Mouse (Mus musculus): ENCODE data around the gene Gm20906. TPM values are rescaled to one million over a fixed set of nuclear protein-coding genes. Genes with fewer than 3 reads are reported as not detected.
"Not testable (repeated sequence)": the region's sequence is repeated elsewhere in the genome, so short reads cannot be mapped to it uniquely, and the experiment has no call there.

Gene Gm20906
- not detected in 2 replicates for polyA plus RNA-seq (2015; fragmentation: Nextera tagmentation; extraction: Ambion mirVana)

GRCm38 (mm10) chrY:87550666-87551065 is at the start of gene Gm20906:
Gene Gm20906 (plus strand): TSS chrY:87550966.
- DNase-seq (ENCODE audit: low spot score); H3K27me3 ChIP-seq (replicated peaks; ENCODE audit: insufficient read depth, low read length); H3K4me1 ChIP-seq (ENCODE audit: insufficient read depth, low read depth, low read length); H3K4me3 ChIP-seq (ENCODE audit: low read depth, low read length); ATAC-seq; H3K27ac ChIP-seq (ENCODE audit: low read length); H3K36me3 ChIP-seq (ENCODE audit: insufficient read depth, low read length); H3K4me2 ChIP-seq (replicated peaks; ENCODE audit: low read depth, low read length); H3K9ac ChIP-seq (replicated peaks; ENCODE audit: low read depth); H3K9me3 ChIP-seq (ENCODE audit: low read length): not testable (repeated sequence)
- no CpG with 5 or more reads among the region's 6 CpGs for WGBS

Data from lung, postnatal 0 days (tissue).